Mouse (Mus musculus): ENCODE results near the gene Ssr4.

GRCm38 (mm10) chrX:73774168-73774760, 12.6 kb upstream of the Ssr4 start, which contains the start of gene Srpk3:
- TF ChIP-seq CTCF (conservative IDR thresholded peaks at IDR 0.05; ENCODE audit: insufficient read depth, insufficient read length, low read depth, low read length) (no peak), POLR2A (IDR thresholded peaks at IDR 0.05; ENCODE audit: low read depth, low read length) (no peak)

Data from kidney, adult 2 months (tissue).